Mouse (Mus musculus): ENCODE measurements around the gene Peak1.

GRCm38 (mm10) chr9:56417415-56417947 lies 386 bp downstream of the Peak1 start:
- TF ChIP-seq CTCF (IDR thresholded peaks at IDR 0.05; ENCODE audit: control insufficient read depth, insufficient read depth, insufficient read length) (peak; percentile 81), MAX (IDR thresholded peaks at IDR 0.05) (no peak), CEBPB (IDR thresholded peaks at IDR 0.05; ENCODE audit: low read depth) (no peak), USF1 (IDR thresholded peaks at IDR 0.05; ENCODE audit: low read depth) (no peak), MYOG (IDR thresholded peaks at IDR 0.05; ENCODE audit: control insufficient read depth, extremely low read depth, insufficient read length) (no peak), MYOD1 (IDR thresholded peaks at IDR 0.05; ENCODE audit: control insufficient read depth, insufficient read length, low read depth) (no peak)

Measured in C2C12 (cell line).